Mouse (Mus musculus) cerebellum, adult (tissue): ENCODE measurements around the gene E2f2.

Experiments
- ATAC-seq: cut with Nextera tagmentation; 2 replicates; pipeline ENCODE4 v1.9.2; 2017; ENCODE audit warnings: mild to moderate bottlenecking, moderate library complexity, mixed read lengths; ENCODE audit not compliant: insufficient number of reproducible peaks, low FRiP score, low TSS enrichment

Gene E2f2

GRCm38 (mm10) chr4:136238669-136239068 is 66.5 kb downstream of the E2f2 start:
- ATAC-seq: no peak

GRCm38 (mm10) chr4:136239111-136239510 is 66.9 kb downstream of the E2f2 start:
- ATAC-seq: no peak

- ATAC-seq: no peak
Observed at GRCm38 (mm10) chr4:136239622-136240021, 67.4 kb downstream of the E2f2 start.

GRCm38 (mm10) chr4:136240123-136240522 is 67.9 kb downstream of the E2f2 start:
- ATAC-seq: no peak

GRCm38 (mm10) chr4:136240955-136241354 is 68.8 kb downstream of the E2f2 start:
- ATAC-seq: no peak

- no peak for ATAC-seq
Observed at GRCm38 (mm10) chr4:136242065-136242703, 70.0 kb downstream of the E2f2 start.

GRCm38 (mm10) chr4:136242728-136243127 is 70.5 kb downstream of the E2f2 start:
- no peak for ATAC-seq

- ATAC-seq: no peak
Observed at GRCm38 (mm10) chr4:136244208-136244607, 72.0 kb downstream of the E2f2 start.
